Mouse (Mus musculus) midbrain, embryonic 16.5 days (tissue): ENCODE measurements around the gene Cenpb. TPM values are rescaled to one million over a fixed set of nuclear protein-coding genes. Genes with fewer than 3 reads are reported as not detected.
A peak's percentile ranks its signal among the peaks of the same experiment; 100 is the strongest.

ENCODE experiments used
- ATAC-seq: fragments of 200-750 bp; cut with Nextera tagmentation; 2 replicates; pipeline ENCODE4 v1.8.0; 2017; ENCODE audit warnings: moderate TSS enrichment
- H3K27ac ChIP-seq: fragments of 300-500 bp; sonication (generic); 2 replicates; pipeline ENCODE4 v1.5.1; 2014; ENCODE audit warnings: mild to moderate bottlenecking, low read length, mixed read lengths
- H3K27me3 ChIP-seq: fragments of 300-500 bp; sonication (generic); 2 replicates; pipeline ENCODE4 v1.6.1; 2014; ENCODE audit warnings: low read depth, low read length, mixed read lengths; ENCODE audit not compliant: control insufficient read depth, insufficient read depth
- H3K36me3 ChIP-seq: fragments of 300-500 bp; sonication (generic); 2 replicates; pipeline ENCODE4 v1.6.1; 2014; ENCODE audit warnings: mild to moderate bottlenecking, low read length, moderate library complexity, mixed read lengths; ENCODE audit not compliant: control insufficient read depth, insufficient read depth
- H3K4me1 ChIP-seq: fragments of 300-500 bp; sonication (generic); 2 replicates; pipeline ENCODE4 v1.6.1; 2014; ENCODE audit warnings: mild to moderate bottlenecking, low read length, mixed read lengths; ENCODE audit not compliant: control insufficient read depth, insufficient read depth
- H3K4me2 ChIP-seq: fragments of 300-500 bp; sonication (generic); 2 replicates; pipeline ENCODE4 v1.6.1; 2014; ENCODE audit warnings: mild to moderate bottlenecking, low read length, mixed read lengths
- H3K4me3 ChIP-seq: fragments of 300-500 bp; sonication (generic); 2 replicates; pipeline ENCODE4 v1.5.1; 2014; ENCODE audit warnings: low read depth, mild to moderate bottlenecking, low read length, moderate library complexity, mixed read lengths
- H3K9ac ChIP-seq: fragments of 300-500 bp; sonication (generic); 2 replicates; pipeline ENCODE4 v1.6.1; 2014; ENCODE audit warnings: low read depth, low read length, mixed read lengths
- H3K9me3 ChIP-seq: fragments of 300-500 bp; sonication (generic); replicated peaks from 2 replicates; pipeline ENCODE4 v1.6.1; 2014; ENCODE audit warnings: mild to moderate bottlenecking, low read length, mixed read lengths; ENCODE audit not compliant: control insufficient read depth, poor library complexity, severe bottlenecking
- WGBS: fragments of 180-500 bp; shearing (Covaris S2); extraction: QIAGEN DNeasy Blood & Tissue Kit; methylation state at CpG from one replicate; pipeline ENCODE4 v1.1.7; 2014; 5-methylcytosine and 5-hydroxymethylcytosine counted together
- polyA plus RNA-seq: library from polyadenylated mRNA; unstranded; fragments of >200 nt; fragmentation: Nextera tagmentation; extraction: Ambion mirVana; gene quantifications from 2 replicates; pipeline ENCODE4 v1.2.1, GENCODE M21; 2015

Cenpb gene
- polyA plus RNA-seq, 1 experiment from 2014 or later, result 11.1 TPM

DNA sequence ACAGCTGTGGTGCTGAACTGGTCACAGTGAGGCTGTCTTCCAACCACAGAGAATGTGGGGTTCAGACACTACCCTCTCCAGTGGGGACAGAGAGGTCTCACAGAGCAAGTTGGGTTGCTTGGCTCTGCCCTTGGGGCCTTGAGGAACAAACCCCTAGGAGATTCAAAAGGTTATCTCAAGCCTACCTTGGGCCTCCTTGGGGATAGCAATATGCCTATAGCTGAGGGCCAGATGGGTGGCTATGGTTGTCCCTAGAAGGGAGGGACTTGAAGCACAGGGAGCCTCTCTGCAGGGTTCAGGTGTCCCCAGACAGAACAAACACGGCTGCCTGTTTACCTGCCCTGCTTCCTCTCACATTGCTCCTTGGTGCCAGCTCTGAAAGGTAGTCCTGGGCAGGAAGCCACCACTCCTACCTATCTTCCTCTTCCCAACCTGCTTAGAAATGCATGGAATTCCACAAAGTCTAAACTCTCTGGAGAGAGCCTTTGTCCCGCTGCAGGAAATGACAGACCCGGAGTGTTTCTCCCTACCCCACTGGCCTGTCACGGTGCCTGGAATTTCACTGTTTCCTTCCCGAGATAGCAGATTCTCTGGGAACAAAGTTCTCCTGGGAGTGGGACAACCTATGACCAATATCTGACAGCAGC is 39.9 kb downstream of the Cenpb start:
- Histone ChIP-seq H3K9me3 (no peaks in the 10 kb centered on the region), H3K27ac (no peak overlapping the region), H3K9ac (no peak overlapping the region), H3K4me2 (no peak overlapping the region), H3K27me3 (no peaks in the 10 kb centered on the region), H3K4me1 (no peaks in the 10 kb centered on the region), H3K36me3 (peaks cover 13% of the 10 kb centered on the region), H3K4me3 (no peak overlapping the region)
- 67% methylated on average over 5 of the region's 5 CpGs for WGBS
- no peak for ATAC-seq

- H3K9me3 ChIP-seq, result no peaks in the 10 kb centered on the region
- WGBS, result 91% methylated on average over 5 of the region's 5 CpGs
- H3K27me3 ChIP-seq, result no peaks in the 10 kb centered on the region
- H3K4me2 ChIP-seq, result no peak overlapping the region
- H3K27ac ChIP-seq, result no peak overlapping the region
- no peak for ATAC-seq
- no peak overlapping the region for H3K9ac ChIP-seq
- no peak overlapping the region for H3K4me3 ChIP-seq
- H3K4me1 ChIP-seq, result no peaks in the 10 kb centered on the region
- peaks cover 7% of the 10 kb centered on the region; the same call in 1 of the 2 replicates for H3K36me3 ChIP-seq
Observed at GRCm38 (mm10) chr2:131139287-131139686, 40.6 kb downstream of the Cenpb start.

DNA sequence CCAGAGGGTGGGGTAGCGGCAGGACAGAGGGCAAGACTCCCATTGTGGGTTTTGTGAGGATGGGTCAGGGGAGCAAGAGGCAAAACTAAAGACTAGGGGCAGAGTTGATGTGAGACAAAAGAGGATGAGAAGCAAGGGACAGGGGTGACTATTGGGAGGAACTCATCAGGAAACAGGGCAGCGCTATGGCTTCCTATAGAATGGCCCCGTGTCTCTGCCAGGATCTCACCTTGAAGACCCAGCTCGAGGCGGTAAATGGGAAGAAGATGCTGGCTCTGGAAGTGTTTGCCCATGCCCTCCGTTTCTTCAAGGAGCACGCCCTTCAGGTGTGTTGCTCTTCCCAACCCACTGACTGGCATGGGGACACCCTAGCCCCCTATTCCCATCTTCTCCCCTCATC is 41.1 kb downstream of the Cenpb start:
- H3K9ac ChIP-seq, result no peak overlapping the region
- WGBS, result 90% methylated on average over 7 of the region's 7 CpGs
- H3K4me1 ChIP-seq, result no peaks in the 10 kb centered on the region
- H3K27ac ChIP-seq, result no peak overlapping the region
- H3K4me3 ChIP-seq, result no peak overlapping the region
- H3K27me3 ChIP-seq, result no peaks in the 10 kb centered on the region
- no peak overlapping the region for H3K4me2 ChIP-seq
- 0 out of 2 replicates have a peak, but pooled peaks cover 5% of the 10 kb centered on the region for H3K36me3 ChIP-seq
- ATAC-seq, result no peak
- H3K9me3 ChIP-seq, result no peaks in the 10 kb centered on the region

DNA sequence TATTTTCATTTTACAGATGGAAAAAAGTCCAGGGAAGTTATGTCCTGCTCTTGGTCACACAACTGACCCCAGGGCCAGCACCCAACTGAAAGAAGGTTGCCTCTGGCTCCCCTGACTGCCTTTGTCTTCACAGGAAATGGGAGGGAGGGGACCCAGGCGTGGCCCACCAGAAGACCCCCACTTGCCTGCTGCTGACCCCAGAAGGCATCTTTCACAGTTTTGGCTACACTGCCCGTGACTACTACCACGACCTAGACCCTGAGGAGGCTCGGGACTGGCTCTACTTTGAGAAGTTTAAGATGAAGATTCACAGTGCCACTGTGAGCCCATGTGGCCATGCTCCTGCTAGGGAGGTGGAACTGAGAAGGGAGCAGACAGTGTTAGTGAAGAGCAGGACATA is 41.6 kb downstream of the Cenpb start:
- Histone ChIP-seq H3K27ac (no peak overlapping the region), H3K36me3 (0 out of 2 replicates have a peak, but pooled peaks cover under 1% of the 10 kb centered on the region), H3K4me2 (no peak overlapping the region), H3K4me3 (no peak overlapping the region), H3K4me1 (no peaks in the 10 kb centered on the region), H3K27me3 (no peaks in the 10 kb centered on the region), H3K9ac (no peak overlapping the region), H3K9me3 (no peaks in the 10 kb centered on the region)
- WGBS, result 93% methylated on average over 4 of the region's 4 CpGs
- ATAC-seq, result no peak

DNA sequence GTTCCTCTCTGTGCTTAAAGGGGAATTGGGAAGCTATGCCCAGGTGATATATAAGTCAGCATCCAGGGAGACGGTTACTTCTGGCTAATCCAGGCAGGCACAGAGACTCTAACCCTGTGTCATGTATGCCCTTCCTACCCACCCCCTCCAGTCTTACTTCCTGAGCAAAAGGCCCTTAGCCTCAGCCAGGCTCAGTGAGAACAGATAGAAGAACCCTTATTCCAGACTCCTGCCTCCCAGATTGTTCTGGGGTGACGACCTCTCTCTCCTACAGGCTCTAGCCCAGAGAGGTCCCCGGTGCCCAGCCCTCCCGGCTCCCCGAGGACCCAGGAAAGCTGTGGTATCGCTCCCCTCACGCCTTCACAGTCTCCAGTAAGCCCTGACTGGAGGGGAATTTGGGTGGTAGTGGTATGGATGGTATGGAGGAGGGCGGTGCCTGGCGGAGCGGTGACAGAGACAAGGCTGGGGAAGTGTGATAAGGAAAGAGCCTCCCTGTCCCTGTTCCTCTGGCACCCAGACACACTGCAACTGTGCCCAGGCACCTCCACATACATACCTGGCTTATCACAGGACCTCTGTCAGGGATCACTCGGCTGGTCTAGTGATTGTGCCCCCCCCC is 44.2 kb downstream of the Cenpb start:
- WGBS, result 77% methylated on average over 11 of the region's 11 CpGs
- Histone ChIP-seq H3K9me3 (no peaks in the 10 kb centered on the region), H3K36me3 (no peaks in the 10 kb centered on the region), H3K4me1 (no peaks in the 10 kb centered on the region), H3K27ac (no peak overlapping the region), H3K27me3 (no peaks in the 10 kb centered on the region), H3K9ac (no peak overlapping the region), H3K4me3 (no peak overlapping the region), H3K4me2 (no peak overlapping the region)
- no peak for ATAC-seq

GRCm38 (mm10) chr2:131134826-131135400 is 45.0 kb downstream of the Cenpb start:
- no peaks in the 10 kb centered on the region for H3K9me3 ChIP-seq
- no peak for ATAC-seq
- H3K4me3 ChIP-seq, result no peak overlapping the region
- no peaks in the 10 kb centered on the region for H3K36me3 ChIP-seq
- no peak overlapping the region for H3K9ac ChIP-seq
- no peak overlapping the region for H3K4me2 ChIP-seq
- H3K4me1 ChIP-seq, result no peaks in the 10 kb centered on the region
- 85% methylated on average over 8 of the region's 8 CpGs for WGBS
- H3K27me3 ChIP-seq, result no peaks in the 10 kb centered on the region
- H3K27ac ChIP-seq, result no peak overlapping the region

- Histone ChIP-seq H3K27ac (no peak overlapping the region), H3K9ac (0 out of 2 replicates have a peak overlapping the region, but pooled peaks have one; percentile 31), H3K4me2 (no peak overlapping the region), H3K36me3 (no peaks in the 10 kb centered on the region), H3K4me3 (no peak overlapping the region), H3K27me3 (no peaks in the 10 kb centered on the region), H3K9me3 (no peaks in the 10 kb centered on the region), H3K4me1 (no peaks in the 10 kb centered on the region)
- WGBS, result 43% methylated on average over 1 of the region's 1 CpGs
- ATAC-seq, result no peak
Observed at GRCm38 (mm10) chr2:131134381-131134780, 45.5 kb downstream of the Cenpb start.

GRCm38 (mm10) chr2:131132930-131133547 is 46.8 kb downstream of the Cenpb start, which contains the start of gene Gm11037:
Gene Gm11037 (plus strand): TSS chr2:131133497.
- 0 out of 2 replicates have a peak within 1 kb of the TSS, but pooled peaks have one; percentile 31 for H3K9ac ChIP-seq

More at GRCm38 (mm10) chr2:131132930-131133547, 46.8 kb downstream of the Cenpb start, which contains the start of gene Gm11037:
- no peaks in the 10 kb centered on the region for H3K36me3 ChIP-seq
- H3K4me1 ChIP-seq, result no peaks in the 10 kb centered on the region
- H3K27ac ChIP-seq, result no peak within 1 kb of the TSS
- no peak for ATAC-seq
- H3K27me3 ChIP-seq, result no peaks in the 10 kb centered on the region
- H3K4me3 ChIP-seq, result no peak within 1 kb of the TSS
- H3K4me2 ChIP-seq, result no peak within 1 kb of the TSS
- WGBS, result 84% methylated on average over 9 of the region's 9 CpGs
- no peaks in the 10 kb centered on the region for H3K9me3 ChIP-seq
